Mouse (Mus musculus): ENCODE results near the gene Spi1.

DNA sequence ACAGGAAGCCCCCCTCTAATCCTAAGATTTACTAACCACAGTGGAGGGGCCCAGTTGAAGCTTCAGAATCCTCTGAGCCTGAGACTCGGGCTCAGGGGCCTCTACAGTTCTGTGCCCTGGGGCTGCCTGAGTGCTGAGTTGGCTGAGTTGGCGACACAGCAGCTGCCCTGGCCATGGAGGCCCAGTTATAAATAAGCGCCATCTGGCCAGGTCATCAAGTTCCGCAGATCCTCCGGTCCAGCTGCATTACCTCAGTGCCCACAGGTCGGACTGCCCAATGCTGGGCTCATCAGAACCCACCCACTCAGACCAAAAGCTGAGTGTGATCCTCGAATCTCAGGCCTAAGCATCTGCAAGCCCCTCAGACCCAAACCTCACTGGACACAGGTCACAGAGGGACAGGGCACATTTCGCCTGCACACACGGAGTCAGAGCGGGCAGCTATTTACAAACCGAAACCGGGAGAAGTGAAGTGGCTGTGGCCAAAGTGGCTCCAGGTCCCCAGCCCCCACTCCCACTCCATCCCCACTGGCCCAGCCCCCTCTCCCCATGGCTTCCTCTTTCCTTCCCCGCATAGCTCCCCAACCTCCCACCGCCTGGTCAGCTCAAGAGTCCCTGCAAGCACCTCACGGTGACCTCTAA, 2.1 kb downstream of the Spi1 start:
- TF ChIP-seq CTCF (conservative IDR thresholded peaks at IDR 0.05; ENCODE audit: insufficient read depth, insufficient read length, low read depth, low read length) (no peak), POLR2A (IDR thresholded peaks at IDR 0.05; ENCODE audit: low read depth, low read length) (no peak)
